Mouse (Mus musculus) ovary, adult 18-20 months (tissue): Measurements from ENCODE around the gene Col9a2.

Source experiments
- DNase-seq: peaks from one replicate; pipeline ENCODE4 v3.0.0; 2022; ENCODE audit warnings: low spot score, mixed read lengths

Col9a2 gene

GRCm38 (mm10) chr4:121039331-121040115, at the start of gene Col9a2:
Gene Col9a2, plus strand, starts transcription at chr4:121039385.
- DNase-seq, result no peak

- no peak for DNase-seq
These were observed 46.9 kb upstream of the Col9a2 start for GRCm38 (mm10) chr4:120992284-120992683.

- no peak for DNase-seq
These were observed 46.2 kb upstream of the Col9a2 start for GRCm38 (mm10) chr4:120993025-120993424.

GRCm38 (mm10) chr4:120995911-120996310, 43.3 kb upstream of the Col9a2 start:
- DNase-seq, result no peak

- DNase-seq, result no peak
These were observed 38.1 kb upstream of the Col9a2 start for GRCm38 (mm10) chr4:121001042-121001441.

- DNase-seq, result no peak
These were observed 37.5 kb upstream of the Col9a2 start for GRCm38 (mm10) chr4:121001659-121002058.

GRCm38 (mm10) chr4:121002400-121003171, 36.6 kb upstream of the Col9a2 start:
- no peak for DNase-seq

- no peak for DNase-seq
These were observed 35.5 kb upstream of the Col9a2 start for GRCm38 (mm10) chr4:121003611-121004091.

GRCm38 (mm10) chr4:121004679-121005078, 34.5 kb upstream of the Col9a2 start:
- no peak for DNase-seq

- DNase-seq, result no peak
These were observed 32.2 kb upstream of the Col9a2 start for GRCm38 (mm10) chr4:121007006-121007405.

GRCm38 (mm10) chr4:121008071-121008745, 31.0 kb upstream of the Col9a2 start:
- no peak for DNase-seq

- no peak for DNase-seq
These were observed 30.0 kb upstream of the Col9a2 start for GRCm38 (mm10) chr4:121009151-121009550.

GRCm38 (mm10) chr4:121010770-121011549, 28.2 kb upstream of the Col9a2 start:
- DNase-seq, result no peak

- DNase-seq, result no peak
These were observed 24.5 kb upstream of the Col9a2 start for GRCm38 (mm10) chr4:121014594-121015267.

GRCm38 (mm10) chr4:121015268-121015659, 23.9 kb upstream of the Col9a2 start:
- DNase-seq, result no peak

- DNase-seq, result no peak
These were observed 22.9 kb upstream of the Col9a2 start for GRCm38 (mm10) chr4:121016021-121016898.

- DNase-seq, result peak; percentile 98
These were observed 22.1 kb upstream of the Col9a2 start, which contains the start of gene Smap2 for GRCm38 (mm10) chr4:121016928-121017657. Gene Smap2, minus strand, starts transcription at chr4:121017247.

- DNase-seq, result no peak
These were observed 20.9 kb upstream of the Col9a2 start for GRCm38 (mm10) chr4:121018250-121018649.

- DNase-seq, result no peak
These were observed 19.0 kb upstream of the Col9a2 start for GRCm38 (mm10) chr4:121020040-121020790.
